Comparison of ENCODE assay signal across 8 mouse cellular contexts in genomic region chr2:167689501-167690218, GRCm38 (mm10). TPM values are rescaled to one million over a fixed set of nuclear protein-coding genes. Genes with fewer than 3 reads are reported as not detected.
A peak's percentile ranks its signal among the peaks of the same experiment; 100 is the strongest.
DNase-seq lines count a peak whose midpoint lies in the region; ATAC-seq and TF ChIP-seq lines count a peak whose summit lies in the region.

TSS of gene Tmem189 (minus strand) at chr2:167689822.

- H3K79me2 ChIP-seq in heart, adult 2 months (replicated peaks; ENCODE audit: control insufficient read depth, insufficient read depth, low read length): no peaks in the 10 kb centered on the region

- H3K4me2 ChIP-seq in embryonic facial prominence, embryonic 13.5 days: peak within 1 kb of the TSS; percentile 97
- H3K4me2 ChIP-seq in kidney, embryonic 14.5 days (replicated peaks; ENCODE audit: low read depth, low read length): peak within 1 kb of the TSS; percentile 98
- peak within 1 kb of the TSS; percentile 97 for H3K4me2 ChIP-seq in limb, embryonic 15.5 days
- peak within 1 kb of the TSS; percentile 82 for H3K4me2 ChIP-seq in midbrain, embryonic 15.5 days

- WGBS in embryonic facial prominence, embryonic 13.5 days: under 1% methylated on average over 86 of the region's 99 CpGs
- 3% methylated on average over 93 of the region's 99 CpGs for WGBS in heart, adult 2 months
- under 1% methylated on average over 81 of the region's 99 CpGs for WGBS in kidney, embryonic 14.5 days
- WGBS in limb, embryonic 15.5 days: under 1% methylated on average over 98 of the region's 99 CpGs
- under 1% methylated on average over 77 of the region's 99 CpGs for WGBS in midbrain, embryonic 15.5 days

- TF ChIP-seq POLR2A in heart, adult 2 months (IDR thresholded peaks at IDR 0.05; ENCODE audit: insufficient read depth, low read depth, low read length): no peak; the same call in 1 of the 2 replicates

- peak within 1 kb of the TSS; percentile 81 for H3K9ac ChIP-seq in embryonic facial prominence, embryonic 13.5 days
- peak within 1 kb of the TSS; percentile 98 for H3K9ac ChIP-seq in heart, adult 2 months (ENCODE audit: low read depth, low read length)
- H3K9ac ChIP-seq in kidney, embryonic 14.5 days (ENCODE audit: low read depth, low read length): peak within 1 kb of the TSS; percentile 73
- peak within 1 kb of the TSS; percentile 62 for H3K9ac ChIP-seq in limb, embryonic 15.5 days
- peak within 1 kb of the TSS; percentile 35 for H3K9ac ChIP-seq in midbrain, embryonic 15.5 days

- TF ChIP-seq EP300 in heart, adult 2 months (IDR thresholded peaks at IDR 0.05; ENCODE audit: insufficient read depth, low read depth, low read length): peak; percentile 25; the same call in 1 of the 2 replicates

- no peak for ATAC-seq in embryonic facial prominence, embryonic 13.5 days (ENCODE audit: insufficient number of reproducible peaks, insufficient read depth, low FRiP score, low TSS enrichment, low read depth)
- no peak for ATAC-seq in kidney, embryonic 14.5 days (ENCODE audit: low FRiP score, low TSS enrichment)
- no peak for ATAC-seq in limb, embryonic 15.5 days (ENCODE audit: insufficient number of reproducible peaks, low FRiP score, low TSS enrichment, low read depth)
- peak; percentile 15; the same call in 1 of the 2 replicates for ATAC-seq in midbrain, embryonic 15.5 days (replicated peaks)

- H3K27ac ChIP-seq in embryonic facial prominence, embryonic 13.5 days: peak within 1 kb of the TSS; percentile 73
- peak within 1 kb of the TSS; percentile 91 for H3K27ac ChIP-seq in heart, adult 2 months
- H3K27ac ChIP-seq in kidney, embryonic 14.5 days (ENCODE audit: low read depth, low read length): peak within 1 kb of the TSS; percentile 38; the same call in 1 of the 2 replicates
- peak within 1 kb of the TSS; percentile 79 for H3K27ac ChIP-seq in limb, embryonic 15.5 days
- H3K27ac ChIP-seq in midbrain, embryonic 15.5 days: no peak within 1 kb of the TSS

- H3K36me3 ChIP-seq in embryonic facial prominence, embryonic 13.5 days: 0 out of 2 replicates have a peak, but pooled peaks cover 3% of the 10 kb centered on the region
- no peaks in the 10 kb centered on the region for H3K36me3 ChIP-seq in heart, adult 2 months (ENCODE audit: control insufficient read depth, insufficient read depth, low read length)
- no peaks in the 10 kb centered on the region for H3K36me3 ChIP-seq in kidney, embryonic 14.5 days (ENCODE audit: control insufficient read depth, insufficient read depth, low read length)
- no peaks in the 10 kb centered on the region for H3K36me3 ChIP-seq in limb, embryonic 15.5 days
- H3K36me3 ChIP-seq in midbrain, embryonic 15.5 days (replicated peaks): no peaks in the 10 kb centered on the region

- intact Hi-C loops in heart, adult 2 months (cut with DNase I): loop anchor here (2.0 to 10.0 kb wide), 4 partner anchors 87 to 405 kb away; no protein-coding TSS in a partner anchor

- TF ChIP-seq CTCF in heart, adult 2 months (IDR thresholded peaks at IDR 0.05): no peak

- DNase-seq in 416B (ENCODE audit: low read depth): peak; percentile 81
- DNase-seq in adrenal gland, adult 18-20 months (ENCODE audit: low spot score in 2 of 2): peak; percentile 61 to 69
- DNase-seq in heart, adult 2 months: peak; percentile 77 to 79
- peak; percentile 17 to 49 for DNase-seq in spleen, postnatal 14 days (ENCODE audit: low spot score in 2 of 2)

- H3K4me3 ChIP-seq in embryonic facial prominence, embryonic 13.5 days: peak within 1 kb of the TSS; percentile 69
- H3K4me3 ChIP-seq in heart, adult 2 months: peak within 1 kb of the TSS; percentile 79
- peak within 1 kb of the TSS; percentile 67 for H3K4me3 ChIP-seq in kidney, embryonic 14.5 days (ENCODE audit: low read length)
- peak within 1 kb of the TSS; percentile 82 for H3K4me3 ChIP-seq in limb, embryonic 15.5 days
- H3K4me3 ChIP-seq in midbrain, embryonic 15.5 days: peak within 1 kb of the TSS; percentile 61

- H3K27me3 ChIP-seq in embryonic facial prominence, embryonic 13.5 days: peaks cover 57% of the 10 kb centered on the region
- no peaks in the 10 kb centered on the region for H3K27me3 ChIP-seq in heart, adult 2 months (ENCODE audit: control insufficient read depth, insufficient read depth, low read length)
- peaks cover 7% of the 10 kb centered on the region; the same call in 1 of the 2 replicates for H3K27me3 ChIP-seq in kidney, embryonic 14.5 days (ENCODE audit: control insufficient read depth, insufficient read depth, low read length)
- H3K27me3 ChIP-seq in limb, embryonic 15.5 days: peaks cover 35% of the 10 kb centered on the region
- H3K27me3 ChIP-seq in midbrain, embryonic 15.5 days (replicated peaks): peaks cover 61% of the 10 kb centered on the region

- H3K4me1 ChIP-seq in embryonic facial prominence, embryonic 13.5 days: peaks cover 32% of the 10 kb centered on the region
- H3K4me1 ChIP-seq in heart, adult 2 months (ENCODE audit: control insufficient read depth, insufficient read depth, low read length): peaks cover 9% of the 10 kb centered on the region
- peaks cover 9% of the 10 kb centered on the region; the same call in 1 of the 2 replicates for H3K4me1 ChIP-seq in kidney, embryonic 14.5 days (ENCODE audit: control insufficient read depth, insufficient read depth, low read length)
- H3K4me1 ChIP-seq in limb, embryonic 15.5 days: peaks cover 39% of the 10 kb centered on the region
- peaks cover 16% of the 10 kb centered on the region; the same call in 1 of the 2 replicates for H3K4me1 ChIP-seq in midbrain, embryonic 15.5 days

- H3K9me3 ChIP-seq in embryonic facial prominence, embryonic 13.5 days: no peaks in the 10 kb centered on the region
- no peaks in the 10 kb centered on the region for H3K9me3 ChIP-seq in kidney, embryonic 14.5 days (ENCODE audit: control insufficient read depth, low read length)
- no peaks in the 10 kb centered on the region for H3K9me3 ChIP-seq in limb, embryonic 15.5 days
- no peaks in the 10 kb centered on the region for H3K9me3 ChIP-seq in midbrain, embryonic 15.5 days

RNA-seq across cellular contexts. Expression of gene Tmem189, which starts in this region (rescaled TPM):
- total RNA-seq in adrenal gland, adult 18-20 months (2021): 10 to 100 TPM; 21.4 to 26.6 TPM
- 39.3 and 41.3 TPM in 2 replicates for polyA plus RNA-seq in embryonic facial prominence, embryonic 13.5 days (2015; fragmentation: Nextera tagmentation; extraction: Ambion mirVana)
- 10 to 100 TPM; 23.0 to 26.4 TPM for total RNA-seq in heart, adult 2 months (2021)
- 53.2 and 58.4 TPM in 2 replicates for polyA plus RNA-seq in heart, adult 2 months (2012; rRNA removed)
- polyA plus RNA-seq in kidney, embryonic 14.5 days (2014; fragmentation: Nextera tagmentation; extraction: Ambion mirVana): 37.9 and 52.8 TPM in 2 replicates
- polyA plus RNA-seq in limb, embryonic 15.5 days (2015; fragmentation: Nextera tagmentation; extraction: Ambion mirVana): 36.2 and 40.1 TPM in 2 replicates
- 33.4 and 37.9 TPM in 2 replicates for polyA plus RNA-seq in midbrain, embryonic 15.5 days (2015; fragmentation: Nextera tagmentation; extraction: Ambion mirVana)

Comparison
In these comparisons a context has a peak if more than half of its experiments do, and no peak if none do; other contexts are left out.
1. H3K9ac ChIP-seq: peak in every context shown above with its lines; median percentile 98 in heart, adult 2 months; 81 in embryonic facial prominence, embryonic 13.5 days; 73 in kidney, embryonic 14.5 days; 62 in limb, embryonic 15.5 days; 35 in midbrain, embryonic 15.5 days.